Mouse (Mus musculus): ENCODE data around the gene Efna2. TPM values are rescaled to one million over a fixed set of nuclear protein-coding genes. Genes with fewer than 3 reads are reported as not detected.

Efna2 gene
- polyA plus RNA-seq, 1 experiment: 1.3 TPM

GRCm38 (mm10) chr10:80142530-80142925, 36.8 kb upstream of the Efna2 start:
- peaks cover 20% of the 10 kb centered on the region for H3K4me1 ChIP-seq (ENCODE audit: control insufficient read depth, insufficient read depth, insufficient read length)
- peaks cover 7% of the 10 kb centered on the region; the same call in 1 of the 2 replicates for H3K27me3 ChIP-seq (ENCODE audit: control insufficient read depth, insufficient read depth, low read length)
- TF ChIP-seq POLR2A (IDR thresholded peaks at IDR 0.05; ENCODE audit: low read depth, low read length): no peak
- no peak for TF ChIP-seq CTCF (IDR thresholded peaks at IDR 0.05; ENCODE audit: extremely low read depth, insufficient read depth, insufficient read length, insufficient replicate concordance)
- under 1% methylated on average over 15 of the region's 15 CpGs for WGBS
- H3K27ac ChIP-seq (ENCODE audit: insufficient read depth, low read length): peak overlapping the region; percentile 92
- H3K4me3 ChIP-seq (ENCODE audit: extremely low read depth, insufficient read depth, insufficient read length): peak overlapping the region; percentile 89
- H3K36me3 ChIP-seq (ENCODE audit: control insufficient read depth, insufficient read depth, low read length): peaks cover 12% of the 10 kb centered on the region
- DNase-seq (ENCODE audit: low read depth in 1 of 2, low spot score in 2 of 2): no peak

GRCm38 (mm10) chr10:80143664-80144063, 35.6 kb upstream of the Efna2 start:
- Histone ChIP-seq H3K27me3 (ENCODE audit: control insufficient read depth, insufficient read depth, low read length) (peaks cover 7% of the 10 kb centered on the region; the same call in 1 of the 2 replicates), H3K27ac (ENCODE audit: insufficient read depth, low read length) (no peak overlapping the region), H3K4me1 (ENCODE audit: control insufficient read depth, insufficient read depth, insufficient read length) (peaks cover 24% of the 10 kb centered on the region), H3K4me3 (ENCODE audit: extremely low read depth, insufficient read depth, insufficient read length) (no peak overlapping the region), H3K36me3 (ENCODE audit: control insufficient read depth, insufficient read depth, low read length) (peaks cover 12% of the 10 kb centered on the region)
- no peak for TF ChIP-seq CTCF (IDR thresholded peaks at IDR 0.05; ENCODE audit: extremely low read depth, insufficient read depth, insufficient read length, insufficient replicate concordance)
- TF ChIP-seq POLR2A (IDR thresholded peaks at IDR 0.05; ENCODE audit: low read depth, low read length): no peak
- DNase-seq (ENCODE audit: low read depth in 1 of 2, low spot score in 2 of 2): no peak
- 92% methylated on average over 7 of the region's 7 CpGs for WGBS

- DNase-seq (ENCODE audit: low read depth in 1 of 2, low spot score in 2 of 2): no peak
- Histone ChIP-seq H3K27me3 (ENCODE audit: control insufficient read depth, insufficient read depth, low read length) (0 out of 2 replicates have a peak, but pooled peaks cover 3% of the 10 kb centered on the region), H3K4me1 (ENCODE audit: control insufficient read depth, insufficient read depth, insufficient read length) (peaks cover 21% of the 10 kb centered on the region), H3K36me3 (ENCODE audit: control insufficient read depth, insufficient read depth, low read length) (peaks cover 12% of the 10 kb centered on the region), H3K4me3 (ENCODE audit: extremely low read depth, insufficient read depth, insufficient read length) (no peak overlapping the region), H3K27ac (ENCODE audit: insufficient read depth, low read length) (no peak overlapping the region)
- TF ChIP-seq CTCF (IDR thresholded peaks at IDR 0.05; ENCODE audit: extremely low read depth, insufficient read depth, insufficient read length, insufficient replicate concordance) (no peak), POLR2A (IDR thresholded peaks at IDR 0.05; ENCODE audit: low read depth, low read length) (no peak)
- WGBS: 90% methylated on average over 12 of the region's 12 CpGs
These were observed 35.1 kb upstream of the Efna2 start for GRCm38 (mm10) chr10:80144159-80144558.

GRCm38 (mm10) chr10:80144864-80145838, 34.1 kb upstream of the Efna2 start:
- no peaks in the 10 kb centered on the region for H3K27me3 ChIP-seq (ENCODE audit: control insufficient read depth, insufficient read depth, low read length)
- H3K4me3 ChIP-seq (ENCODE audit: extremely low read depth, insufficient read depth, insufficient read length): no peak overlapping the region
- DNase-seq (ENCODE audit: low read depth in 1 of 2, low spot score in 2 of 2): peak in 1 of 2 experiments; percentile 73
- WGBS: 82% methylated on average over 20 of the region's 20 CpGs
- H3K4me1 ChIP-seq (ENCODE audit: control insufficient read depth, insufficient read depth, insufficient read length): peaks cover 16% of the 10 kb centered on the region
- TF ChIP-seq POLR2A (IDR thresholded peaks at IDR 0.05; ENCODE audit: low read depth, low read length) (no peak), CTCF (IDR thresholded peaks at IDR 0.05; ENCODE audit: extremely low read depth, insufficient read depth, insufficient read length, insufficient replicate concordance) (peak; percentile 88)
- H3K27ac ChIP-seq (ENCODE audit: insufficient read depth, low read length): no peak overlapping the region
- peaks cover 12% of the 10 kb centered on the region for H3K36me3 ChIP-seq (ENCODE audit: control insufficient read depth, insufficient read depth, low read length)

GRCm38 (mm10) chr10:80145896-80146295, 33.4 kb upstream of the Efna2 start:
- Histone ChIP-seq H3K27ac (ENCODE audit: insufficient read depth, low read length) (no peak overlapping the region), H3K27me3 (ENCODE audit: control insufficient read depth, insufficient read depth, low read length) (no peaks in the 10 kb centered on the region), H3K36me3 (ENCODE audit: control insufficient read depth, insufficient read depth, low read length) (peaks cover 14% of the 10 kb centered on the region), H3K4me3 (ENCODE audit: extremely low read depth, insufficient read depth, insufficient read length) (no peak overlapping the region), H3K4me1 (ENCODE audit: control insufficient read depth, insufficient read depth, insufficient read length) (peaks cover 16% of the 10 kb centered on the region)
- WGBS: 76% methylated on average over 6 of the region's 6 CpGs
- no peak for TF ChIP-seq CTCF (IDR thresholded peaks at IDR 0.05; ENCODE audit: extremely low read depth, insufficient read depth, insufficient read length, insufficient replicate concordance)
- no peak for TF ChIP-seq POLR2A (IDR thresholded peaks at IDR 0.05; ENCODE audit: low read depth, low read length)
- no peak for DNase-seq (ENCODE audit: low read depth in 1 of 2, low spot score in 2 of 2)

- H3K27me3 ChIP-seq (ENCODE audit: control insufficient read depth, insufficient read depth, low read length): no peaks in the 10 kb centered on the region
- H3K4me3 ChIP-seq (ENCODE audit: extremely low read depth, insufficient read depth, insufficient read length): no peak overlapping the region
- DNase-seq (ENCODE audit: low read depth in 1 of 2, low spot score in 2 of 2): no peak
- peaks cover 12% of the 10 kb centered on the region for H3K4me1 ChIP-seq (ENCODE audit: control insufficient read depth, insufficient read depth, insufficient read length)
- no peak for TF ChIP-seq POLR2A (IDR thresholded peaks at IDR 0.05; ENCODE audit: low read depth, low read length)
- TF ChIP-seq CTCF (IDR thresholded peaks at IDR 0.05; ENCODE audit: extremely low read depth, insufficient read depth, insufficient read length, insufficient replicate concordance): no peak
- H3K27ac ChIP-seq (ENCODE audit: insufficient read depth, low read length): peak overlapping the region; percentile 0; the same call in 1 of the 2 replicates
- 95% methylated on average over 4 of the region's 4 CpGs for WGBS
- peaks cover 19% of the 10 kb centered on the region for H3K36me3 ChIP-seq (ENCODE audit: control insufficient read depth, insufficient read depth, low read length)
These were observed 32.7 kb upstream of the Efna2 start for GRCm38 (mm10) chr10:80146568-80147011.

All from spleen, adult 2 months (tissue).